Mouse (Mus musculus) heart, postnatal 0 days (tissue): ENCODE measurements at regions not wholly inside any gene's neighbourhood (a gene's known extent, or its start where the extent isn't known, plus 50 kb on each side); places are given as distances from the start of the nearest gene placed in this dataset.

Experiments
- CTCF ChIP-seq: IDR thresholded peaks from 2 replicates; pipeline ENCODE4 v1.5.1; 2016; ENCODE audit warnings: antibody characterized with exemption, control low read depth, low read depth
- EP300 ChIP-seq: IDR thresholded peaks from 2 replicates; pipeline ENCODE4 v1.6.1; 2016; ENCODE audit warnings: antibody characterized with exemption, low read depth

- no peak for TF ChIP-seq CTCF
- TF ChIP-seq EP300 = no peak
Measured at GRCm38 (mm10) chr1:190472761-190473160, 302.2 kb upstream of the Prox1 start.
